Mouse (Mus musculus) cerebellum, adult 2 months (tissue): ENCODE measurements around the gene Slc26a11.
A peak's percentile ranks its signal among the peaks of the same experiment; 100 is the strongest.

ENCODE experiments used
- CTCF ChIP-seq: fragments of 200-500 bp; IDR thresholded peaks from 2 replicates; pipeline ENCODE4 v1.5.1; 2011; ENCODE audit warnings: low read depth, mild to moderate bottlenecking, control low read depth, low read length, moderate library complexity, borderline replicate concordance; ENCODE audit not compliant: insufficient read depth
- POLR2A ChIP-seq: fragments of 200-500 bp; IDR thresholded peaks from 2 replicates; pipeline ENCODE4 v1.6.1; 2011; ENCODE audit warnings: low read length, control low read depth, borderline replicate concordance; ENCODE audit not compliant: insufficient read depth

DNA sequence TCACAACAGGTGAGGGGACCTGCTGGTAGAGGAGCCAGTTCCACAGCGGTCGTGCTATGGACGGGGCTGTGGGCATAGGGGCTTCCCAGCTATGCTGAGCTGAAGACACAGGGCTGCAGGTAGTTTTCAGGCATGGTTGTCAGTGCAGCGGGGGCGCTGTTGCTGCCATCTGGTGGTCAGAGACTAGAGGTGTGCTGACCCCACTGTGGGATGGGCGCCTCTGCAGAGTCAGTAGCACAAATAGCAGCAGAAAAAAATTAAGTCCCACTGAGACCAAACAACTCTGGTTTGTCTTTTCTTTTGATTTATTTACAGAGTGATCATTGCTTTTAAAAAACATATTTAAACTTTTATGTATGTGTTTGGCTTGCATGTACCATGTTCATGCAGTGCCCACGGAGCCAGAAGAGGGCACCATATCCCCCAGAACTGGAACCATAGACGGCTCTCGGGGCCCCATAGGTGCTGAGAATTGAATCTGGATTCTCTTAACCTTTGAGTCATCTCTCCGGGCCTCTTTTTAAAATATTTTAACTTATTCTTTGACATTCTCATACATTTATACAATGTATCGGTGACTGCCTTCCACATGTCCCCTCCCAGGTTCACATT lies 8.3 kb downstream of the Slc26a11 start:
- TF ChIP-seq CTCF: peak; percentile 83
- no peak for TF ChIP-seq POLR2A
